Comparison of ENCODE assay signal across 16 mouse cellular contexts in the genomic region with DNA sequence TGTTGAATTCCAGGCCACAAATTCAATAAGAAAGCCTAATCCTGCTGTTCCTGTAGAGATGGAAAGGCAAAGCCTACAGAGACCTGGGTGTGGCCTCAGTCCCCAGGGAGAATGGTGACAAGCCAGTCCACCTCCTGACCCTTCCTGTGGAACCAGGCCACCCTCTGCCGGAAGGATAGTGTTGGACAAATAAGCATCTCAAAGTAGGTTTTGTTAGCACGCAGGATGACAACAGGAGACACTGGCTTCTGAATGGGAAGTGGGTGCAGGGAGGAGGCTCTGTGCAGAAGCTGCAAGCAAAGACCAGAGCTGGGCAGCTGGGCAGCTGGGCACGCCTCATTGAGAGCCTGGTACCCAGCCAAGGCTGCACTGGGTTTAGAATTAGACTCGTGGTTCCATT.
"Had no signal": no experiment of that assay in that cellular context is flagged by ENCODE, and none has a peak within 500 bp of the region (broad histone marks: within the 10 kb centered on the region; RNA-seq: fewer than 3 reads in every experiment).

No protein-coding gene starts in this region.

- DNase-seq: layer of hippocampus, adult 9-11 months; layer of hippocampus, postnatal 36 days; liver, embryonic 13.5 days; liver, postnatal 0 days; lung, postnatal 36 days; right cerebral cortex, adult 18-20 months; right cerebral cortex, postnatal 25 days; thymus, adult 18-20 months; thymus, postnatal 14 days had no signal

- H3K9ac ChIP-seq: limb, embryonic 15.5 days; liver, embryonic 13.5 days; liver, postnatal 0 days; lung, embryonic 15.5 days; midbrain, embryonic 13.5 days; neural tube, embryonic 15.5 days had no signal

- H3K27me3 ChIP-seq: limb, embryonic 15.5 days; midbrain, embryonic 13.5 days; neural tube, embryonic 15.5 days had no signal

- H3K4me1 ChIP-seq: limb, embryonic 15.5 days; midbrain, embryonic 13.5 days; neural tube, embryonic 15.5 days had no signal

- H3K4me2 ChIP-seq: limb, embryonic 15.5 days; liver, embryonic 13.5 days; lung, embryonic 15.5 days; midbrain, embryonic 13.5 days; neural tube, embryonic 15.5 days had no signal

- H3K9me3 ChIP-seq: limb, embryonic 15.5 days; liver, embryonic 13.5 days; lung, embryonic 15.5 days; midbrain, embryonic 13.5 days; neural tube, embryonic 15.5 days had no signal

- H3K27ac ChIP-seq: kidney, postnatal 0 days; limb, embryonic 15.5 days; liver, embryonic 13.5 days; lung, embryonic 15.5 days; midbrain, embryonic 13.5 days; neural tube, embryonic 15.5 days had no signal

- H3K4me3 ChIP-seq: limb, embryonic 15.5 days; liver, embryonic 13.5 days; lung, embryonic 15.5 days; midbrain, embryonic 13.5 days; myocyte; neural tube, embryonic 15.5 days had no signal

- H3K36me3 ChIP-seq: limb, embryonic 15.5 days; liver, embryonic 13.5 days; lung, embryonic 15.5 days; midbrain, embryonic 13.5 days; neural tube, embryonic 15.5 days had no signal

- ATAC-seq: intestine, embryonic 16.5 days; liver, postnatal 0 days; midbrain, embryonic 13.5 days had no signal
